In the genomic region with DNA sequence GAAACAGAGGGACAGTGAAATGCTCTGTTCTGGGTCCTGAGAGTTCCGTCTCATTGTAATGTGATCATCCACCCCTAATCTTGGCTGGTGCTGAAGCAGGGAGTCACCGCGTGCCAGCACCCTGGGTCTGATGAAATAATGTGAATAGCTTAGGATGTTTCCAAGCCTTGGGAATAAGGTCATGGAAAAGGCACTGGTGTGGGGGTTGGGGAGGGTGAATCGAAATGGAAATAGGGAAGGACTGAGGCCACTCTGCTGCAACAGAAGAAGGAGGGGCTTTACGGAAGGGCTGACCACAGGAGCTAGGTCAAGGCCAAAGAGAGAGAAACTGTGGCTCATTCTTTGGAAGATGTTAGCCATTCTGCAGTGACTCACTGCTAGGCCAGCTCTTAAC, we compare ENCODE assay signal across 11 mouse cellular contexts. TPM values are rescaled to one million over a fixed set of nuclear protein-coding genes. Genes with fewer than 3 reads are reported as not detected.
DNase-seq lines count a peak whose midpoint lies in the region; ATAC-seq and TF ChIP-seq lines count a peak whose summit lies in the region.
"Had no signal": no experiment of that assay in that cellular context is flagged by ENCODE, and none has a peak within 500 bp of the region (broad histone marks: within the 10 kb centered on the region; RNA-seq: fewer than 3 reads in every experiment).

No protein-coding gene starts in this region.

- H3K9ac ChIP-seq in lung, embryonic 14.5 days = no peak overlapping the region
- H3K9ac ChIP-seq: hindbrain, embryonic 15.5 days; liver, embryonic 13.5 days had no signal

- no peaks in the 10 kb centered on the region for H3K9me3 ChIP-seq in E14TG2a.4 (ENCODE audit: low read length)
- H3K9me3 ChIP-seq in lung, embryonic 14.5 days (ENCODE audit: low read depth, low read length) = no peaks in the 10 kb centered on the region
- H3K9me3 ChIP-seq: hindbrain, embryonic 15.5 days; liver, embryonic 13.5 days had no signal

- ATAC-seq in lung, embryonic 14.5 days (ENCODE audit: insufficient read depth) = 0 out of 2 replicates have a peak, but pooled peaks have one; percentile 8

- peaks cover 3% of the 10 kb centered on the region; the same call in 1 of the 2 replicates for H3K4me1 ChIP-seq in kidney, adult 2 months (ENCODE audit: control insufficient read depth, insufficient read depth, low read length)
- H3K4me1 ChIP-seq in E14TG2a.4 (replicated peaks; ENCODE audit: low read depth, low read length) = peaks cover 93% of the 10 kb centered on the region
- peaks cover 10% of the 10 kb centered on the region for H3K4me1 ChIP-seq in lung, embryonic 14.5 days (ENCODE audit: insufficient read depth)
- H3K4me1 ChIP-seq: liver, embryonic 13.5 days had no signal

- WGBS in kidney, adult 2 months = 44% methylated on average over 5 of the region's 5 CpGs
- WGBS in lung, embryonic 14.5 days = 47% methylated on average over 5 of the region's 5 CpGs

- no peak for TF ChIP-seq POLR2A in kidney, adult 2 months (IDR thresholded peaks at IDR 0.05; ENCODE audit: low read depth, low read length)

- H3K4me3 ChIP-seq in kidney, adult 2 months (ENCODE audit: insufficient read depth, low read depth, low read length) = no peak overlapping the region
- H3K4me3 ChIP-seq in E14TG2a.4 (replicated peaks; ENCODE audit: low read length) = peak overlapping the region; percentile 50
- H3K4me3 ChIP-seq in lung, embryonic 14.5 days (ENCODE audit: low read depth, low read length) = no peak overlapping the region
- H3K4me3 ChIP-seq: hindbrain, embryonic 15.5 days; liver, embryonic 13.5 days had no signal

- no peak for TF ChIP-seq CTCF in kidney, adult 2 months (conservative IDR thresholded peaks at IDR 0.05; ENCODE audit: insufficient read depth, insufficient read length, low read depth, low read length)
- TF ChIP-seq CTCF in E14TG2a.4 (conservative IDR thresholded peaks at IDR 0.05; ENCODE audit: low read length) = no peak
- no peak for TF ChIP-seq CTCF in lung, embryonic 14.5 days (IDR thresholded peaks at IDR 0.05; ENCODE audit: low read depth)

- H3K36me3 ChIP-seq in kidney, adult 2 months (ENCODE audit: control insufficient read depth, insufficient read depth, low read length) = no peaks in the 10 kb centered on the region
- H3K36me3 ChIP-seq in E14TG2a.4 (ENCODE audit: insufficient read depth, low read length) = no peaks in the 10 kb centered on the region
- no peaks in the 10 kb centered on the region for H3K36me3 ChIP-seq in lung, embryonic 14.5 days (ENCODE audit: insufficient read depth)
- H3K36me3 ChIP-seq: hindbrain, embryonic 15.5 days; liver, embryonic 13.5 days had no signal

- no peaks in the 10 kb centered on the region for H3K27me3 ChIP-seq in kidney, adult 2 months (replicated peaks; ENCODE audit: control insufficient read depth, insufficient read depth, low read length)
- no peaks in the 10 kb centered on the region for H3K27me3 ChIP-seq in E14TG2a.4 (ENCODE audit: insufficient read depth, low read length)
- no peaks in the 10 kb centered on the region for H3K27me3 ChIP-seq in lung, embryonic 14.5 days (ENCODE audit: insufficient read depth, low read length)
- H3K27me3 ChIP-seq: liver, embryonic 13.5 days had no signal

- H3K4me2 ChIP-seq in lung, embryonic 14.5 days = no peak overlapping the region
- H3K4me2 ChIP-seq: hindbrain, embryonic 15.5 days; liver, embryonic 13.5 days had no signal

- H3K27ac ChIP-seq in kidney, adult 2 months (ENCODE audit: insufficient read depth, low read depth, low read length) = no peak overlapping the region
- no peak overlapping the region for H3K27ac ChIP-seq in lung, embryonic 14.5 days (ENCODE audit: low read depth)
- H3K27ac ChIP-seq: hindbrain, embryonic 15.5 days; liver, embryonic 13.5 days had no signal

- DNase-seq in kidney, adult 2 months = peak; percentile 33
- no peak for DNase-seq in kidney, adult 18-20 months
- DNase-seq in adrenal gland, postnatal 36 days = peak; percentile 80
- DNase-seq in lung, embryonic 14.5 days = no peak
- DNase-seq in spleen, adult 12 weeks (ENCODE audit: low spot score) = no peak
- DNase-seq in right cerebral cortex, postnatal 36 days (ENCODE audit: low spot score in 2 of 2) = no peak
- DNase-seq in c-Kit-positive CD71-positive TER-119-positive erythroid progenitor cells, embryonic 14.5 days (ENCODE audit: low spot score) = no peak
- DNase-seq: liver, embryonic 13.5 days had no signal

RNA-seq across cellular contexts. Expression of a gene that starts 18.7 kb away (rescaled TPM):
- polyA plus RNA-seq in kidney, adult 2 months (2012; rRNA removed) = 17.3 and 18.9 TPM in 2 replicates
- total RNA-seq in adrenal gland, postnatal 36 days (2021) = 1 to 10 TPM; 6.8 to 7.9 TPM
- 59.3 and 66.6 TPM in 2 replicates for polyA plus RNA-seq in lung, embryonic 14.5 days (2014; fragmentation: Nextera tagmentation; extraction: Ambion mirVana)
- total RNA-seq: common myeloid progenitor, adult 5-6 weeks had no signal

Comparison
In these comparisons a context has a peak if more than half of its experiments do, and no peak if none do; other contexts are left out.
1. DNase-seq: peak in kidney, adult 2 months (single experiment) and adrenal gland, postnatal 36 days (2 of 2); none in kidney, adult 18-20 months (single experiment), lung, embryonic 14.5 days (single experiment), spleen, adult 12 weeks (single experiment), right cerebral cortex, postnatal 36 days (0 of 2) and c-Kit-positive CD71-positive TER-119-positive erythroid progenitor cells, embryonic 14.5 days (single experiment).